Mouse (Mus musculus) ovary, postnatal 36 days (tissue): ENCODE measurements at regions not wholly inside any gene's neighbourhood (a gene's known extent, or its start where the extent isn't known, plus 50 kb on each side); places are given as distances from the start of the nearest gene placed in this dataset.

Source experiments
- DNase-seq: peaks from one replicate; pipeline ENCODE4 v3.0.0; 2022; ENCODE audit warnings: low spot score, mixed read lengths

DNA sequence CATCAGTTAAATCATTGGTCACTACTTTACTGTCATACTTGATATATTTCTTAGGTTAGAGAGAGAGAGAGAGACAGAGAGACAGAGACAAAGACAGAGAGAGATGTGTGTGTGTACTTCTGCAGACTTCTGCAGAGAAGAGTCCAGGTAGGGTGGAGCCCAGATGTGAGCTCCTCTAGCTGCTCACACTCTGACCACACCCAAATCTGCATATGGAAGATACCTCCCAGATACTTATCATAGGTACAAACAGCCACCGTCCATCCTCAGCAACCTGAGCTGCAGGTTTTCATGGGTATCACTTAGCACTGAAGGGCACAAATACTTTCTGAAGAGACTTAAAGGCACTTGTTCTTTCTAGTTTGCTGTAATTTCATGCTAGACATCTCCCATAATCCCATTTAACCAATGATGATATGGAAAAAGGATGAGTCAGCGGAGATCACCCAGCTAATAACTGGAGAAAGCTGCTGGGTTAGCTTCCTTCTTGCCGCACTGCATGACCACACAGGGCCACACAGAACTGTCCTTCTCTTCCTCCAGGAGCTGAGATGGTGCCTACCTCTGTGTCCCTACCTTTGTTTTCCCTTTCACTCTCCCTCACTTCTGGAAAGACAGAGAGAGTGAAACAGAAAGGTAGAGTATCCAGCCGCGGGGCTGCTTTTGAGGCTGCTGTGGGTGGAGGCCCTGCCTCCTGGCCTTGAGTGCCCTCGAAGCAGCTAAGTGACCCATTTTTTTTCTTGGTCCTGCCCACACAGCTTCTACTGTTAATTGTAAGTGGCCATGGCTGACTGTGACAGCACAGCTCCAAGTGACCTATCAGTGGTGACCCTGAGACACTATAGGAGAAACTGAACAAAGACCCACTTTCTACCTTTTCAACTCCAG lies 214.5 kb upstream of the Ankrd55 start:
- DNase-seq = peak; percentile 19

DNA sequence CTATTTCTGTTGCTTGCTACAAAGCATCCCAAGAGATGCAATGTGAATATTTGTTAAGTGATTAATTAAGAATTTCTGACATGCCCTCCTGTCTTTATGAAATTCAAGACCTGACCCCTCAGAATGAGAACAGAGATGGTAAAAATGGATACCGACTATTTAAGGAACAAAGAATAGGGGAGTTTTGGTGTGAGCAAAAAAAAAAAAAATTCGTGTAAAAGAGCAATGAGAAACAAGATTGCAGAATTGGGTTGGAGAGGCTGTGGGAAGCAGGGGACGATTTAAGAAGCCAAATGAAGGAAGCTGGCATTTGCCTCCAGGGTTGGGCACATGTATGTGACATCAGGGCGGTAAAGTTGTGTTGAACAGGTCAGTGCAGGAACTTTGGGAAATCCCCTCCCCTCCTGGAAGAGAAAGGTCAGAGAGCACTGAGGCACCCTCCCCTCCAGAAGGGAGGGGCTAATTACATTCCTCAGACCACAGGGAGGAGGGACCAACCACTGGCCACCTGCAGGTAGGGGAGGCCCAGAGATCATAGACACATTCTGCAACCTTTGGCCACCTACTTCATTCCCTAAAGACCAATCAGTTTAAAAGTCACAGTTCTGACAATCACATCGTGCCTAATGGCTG lies 212.3 kb upstream of the Ankrd55 start:
- DNase-seq = no peak

DNA sequence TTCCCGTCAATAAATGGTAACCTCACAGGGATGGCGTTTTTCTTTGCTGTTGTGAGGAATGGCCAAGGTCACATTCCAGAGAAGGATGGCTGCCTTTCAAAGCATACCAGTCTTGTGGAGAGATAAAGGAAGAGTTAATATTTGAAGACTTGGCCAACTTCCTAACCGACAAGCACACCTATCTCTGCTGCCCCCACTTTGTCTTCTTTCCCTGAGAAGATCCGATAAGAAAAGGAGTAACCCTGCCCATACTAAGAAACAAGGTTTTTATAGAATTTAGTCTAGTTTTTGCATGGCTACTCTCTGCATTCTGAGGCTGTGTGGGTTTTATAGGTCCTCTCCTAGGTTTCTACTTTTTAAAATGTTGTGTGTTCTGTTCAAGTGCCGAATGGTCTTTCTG lies 210.2 kb upstream of the Ankrd55 start:
- no peak for DNase-seq

DNA sequence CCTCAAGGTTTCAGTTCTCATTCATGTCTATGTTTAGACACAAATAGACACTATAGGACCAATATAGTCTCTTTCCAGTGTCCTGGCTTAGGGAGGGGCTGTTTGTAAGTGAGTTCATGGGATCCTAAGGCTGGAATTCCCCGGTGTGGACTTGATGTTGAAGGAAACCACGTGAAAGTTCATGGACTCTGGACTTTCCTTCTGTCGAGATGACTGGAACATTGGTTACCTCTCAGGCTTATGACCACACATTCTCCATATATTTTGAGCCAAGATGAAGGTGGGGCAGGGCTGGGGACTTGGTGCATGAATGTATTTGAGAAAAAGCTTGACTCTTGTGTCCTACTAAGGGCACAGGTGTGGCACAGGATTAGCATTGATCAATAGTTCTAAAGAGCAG lies 206.3 kb upstream of the Ankrd55 start:
- DNase-seq = no peak

DNA sequence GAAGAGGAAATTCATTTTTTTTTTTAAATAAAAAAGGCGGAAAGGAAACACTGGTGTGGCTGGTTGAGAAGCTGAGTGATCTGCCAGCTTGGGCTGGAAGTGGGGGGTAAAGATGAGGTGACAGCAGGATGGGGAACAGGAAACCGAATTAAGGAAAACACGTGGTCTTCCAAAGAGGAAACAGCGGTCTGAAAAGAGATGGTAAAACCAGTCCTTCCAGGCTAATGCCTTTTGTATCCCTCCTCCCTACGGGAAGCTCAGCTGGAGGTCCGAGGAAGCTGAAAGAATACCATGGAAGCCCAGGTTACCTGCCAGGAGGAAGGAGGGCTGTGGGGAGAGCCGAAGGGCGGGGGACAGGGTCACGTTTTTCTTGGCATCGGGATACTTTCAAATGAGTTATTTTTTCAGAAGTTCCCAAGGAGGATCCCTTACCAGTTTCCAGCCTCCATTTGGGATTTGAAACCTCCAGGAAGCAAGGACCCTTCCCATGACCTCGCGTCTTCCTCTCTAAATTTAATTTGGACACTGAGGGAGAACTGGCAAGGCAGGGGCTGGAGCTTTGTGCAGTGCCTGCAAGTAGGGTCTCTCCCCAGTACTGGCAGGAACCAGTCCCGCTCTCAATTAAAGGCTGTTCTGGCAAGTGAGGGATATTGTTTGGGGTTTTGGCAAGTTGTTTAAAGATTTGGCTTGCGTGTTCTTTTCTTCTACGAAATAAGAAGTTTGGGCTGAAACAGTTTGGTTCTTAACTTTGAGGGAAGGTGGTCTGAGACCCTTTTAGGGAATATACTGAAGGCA lies 203.6 kb upstream of the Ankrd55 start:
- DNase-seq = no peak

DNA sequence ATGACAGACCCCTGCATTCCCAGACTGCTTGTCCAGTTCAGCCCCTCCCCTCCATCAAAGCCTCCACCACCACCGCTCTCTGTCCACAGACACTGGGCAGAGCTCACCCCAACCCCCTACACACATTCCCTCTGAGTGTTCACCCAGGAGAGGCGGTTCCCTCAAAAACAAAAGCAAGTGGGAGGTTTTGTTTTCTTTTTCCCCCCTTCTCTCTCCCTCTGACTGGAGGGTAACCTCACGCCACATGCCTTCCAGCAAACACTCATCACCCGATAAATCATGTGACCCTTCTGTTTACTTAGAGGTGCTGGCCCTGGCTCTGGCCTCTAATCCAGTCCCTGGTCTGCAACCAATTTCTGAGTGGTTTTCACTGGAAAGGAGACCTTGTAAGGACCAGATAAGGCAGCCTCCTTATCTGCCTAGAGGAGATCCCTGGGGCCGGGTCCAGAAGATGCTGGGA lies 199.9 kb upstream of the Ankrd55 start:
- DNase-seq = peak; percentile 57

DNA sequence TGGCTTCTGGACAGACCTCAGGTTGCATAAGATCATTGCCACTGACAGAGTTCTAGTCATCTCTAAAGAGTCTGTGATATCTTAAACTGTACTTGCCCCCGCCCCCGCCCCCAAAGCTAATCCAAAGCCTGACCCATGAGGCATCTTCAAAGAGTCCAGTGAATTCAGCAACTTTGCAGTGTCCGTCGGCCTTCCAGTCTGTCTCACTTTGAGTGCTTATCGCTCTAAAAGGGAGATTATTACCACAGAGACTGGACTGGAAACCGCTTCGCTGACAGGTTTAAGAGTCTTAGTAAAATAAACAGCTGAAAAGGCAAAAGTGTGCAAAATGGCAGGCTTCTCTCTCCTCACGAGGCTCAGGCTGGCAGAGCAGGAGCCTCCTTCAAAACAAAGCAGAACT lies 197.5 kb upstream of the Ankrd55 start:
- DNase-seq = no peak

DNA sequence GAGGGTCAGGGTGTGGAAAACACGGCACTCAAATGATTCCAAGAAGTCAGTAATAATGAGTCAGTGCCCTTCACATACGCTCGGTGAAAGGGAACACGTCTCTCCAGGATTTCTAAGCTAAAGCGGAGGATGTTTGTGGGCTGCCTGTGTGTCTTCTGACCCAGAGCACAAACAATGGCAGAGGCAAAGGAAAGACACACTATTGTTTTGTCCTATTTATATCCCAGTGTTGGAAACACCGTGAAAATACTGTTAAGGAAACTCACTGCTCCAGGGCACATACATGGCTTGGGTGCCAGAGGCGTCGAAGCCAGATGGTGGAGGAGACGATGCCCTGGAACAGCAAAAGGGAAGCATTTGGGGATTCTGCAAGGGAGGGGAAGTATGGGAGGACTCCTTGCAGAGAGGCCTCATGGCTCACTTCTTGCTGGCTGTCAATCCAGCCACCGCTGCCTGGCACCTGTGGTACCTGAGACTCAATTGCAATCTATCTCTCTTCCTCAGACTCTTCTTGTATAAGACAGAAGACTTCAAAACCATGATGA lies 192.6 kb upstream of the Ankrd55 start:
- DNase-seq = no peak

DNA sequence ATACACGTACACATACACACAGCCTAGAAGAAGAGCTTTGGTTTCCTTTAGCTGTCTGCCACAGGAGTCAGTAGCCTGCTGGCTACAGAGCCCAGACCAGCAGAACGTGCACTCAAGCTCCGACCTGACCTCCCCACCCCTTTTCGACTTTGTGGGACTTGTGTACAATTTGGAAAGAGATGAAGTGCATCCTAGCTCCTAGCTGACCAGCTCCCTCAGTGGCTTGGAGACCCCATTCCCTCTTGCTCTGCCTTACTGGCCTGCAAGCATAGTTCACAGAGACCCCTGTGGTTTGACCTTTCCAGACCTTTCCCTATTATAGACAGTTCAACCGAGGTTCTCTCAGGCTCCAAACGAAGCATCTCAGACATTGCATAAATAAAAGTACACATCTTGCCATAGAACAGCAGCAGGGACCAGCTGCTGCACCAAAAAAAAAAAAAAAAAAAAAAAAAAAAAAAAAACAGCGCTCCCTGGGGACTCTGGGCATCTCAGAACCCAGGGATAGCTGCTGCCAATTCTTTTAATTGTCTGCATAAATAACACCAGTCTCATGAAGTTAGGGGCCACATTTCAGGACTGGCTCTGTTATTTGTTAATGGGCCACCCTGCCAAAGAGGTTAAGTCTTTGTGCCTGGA lies 188.2 kb upstream of the Ankrd55 start:
- DNase-seq = no peak

DNA sequence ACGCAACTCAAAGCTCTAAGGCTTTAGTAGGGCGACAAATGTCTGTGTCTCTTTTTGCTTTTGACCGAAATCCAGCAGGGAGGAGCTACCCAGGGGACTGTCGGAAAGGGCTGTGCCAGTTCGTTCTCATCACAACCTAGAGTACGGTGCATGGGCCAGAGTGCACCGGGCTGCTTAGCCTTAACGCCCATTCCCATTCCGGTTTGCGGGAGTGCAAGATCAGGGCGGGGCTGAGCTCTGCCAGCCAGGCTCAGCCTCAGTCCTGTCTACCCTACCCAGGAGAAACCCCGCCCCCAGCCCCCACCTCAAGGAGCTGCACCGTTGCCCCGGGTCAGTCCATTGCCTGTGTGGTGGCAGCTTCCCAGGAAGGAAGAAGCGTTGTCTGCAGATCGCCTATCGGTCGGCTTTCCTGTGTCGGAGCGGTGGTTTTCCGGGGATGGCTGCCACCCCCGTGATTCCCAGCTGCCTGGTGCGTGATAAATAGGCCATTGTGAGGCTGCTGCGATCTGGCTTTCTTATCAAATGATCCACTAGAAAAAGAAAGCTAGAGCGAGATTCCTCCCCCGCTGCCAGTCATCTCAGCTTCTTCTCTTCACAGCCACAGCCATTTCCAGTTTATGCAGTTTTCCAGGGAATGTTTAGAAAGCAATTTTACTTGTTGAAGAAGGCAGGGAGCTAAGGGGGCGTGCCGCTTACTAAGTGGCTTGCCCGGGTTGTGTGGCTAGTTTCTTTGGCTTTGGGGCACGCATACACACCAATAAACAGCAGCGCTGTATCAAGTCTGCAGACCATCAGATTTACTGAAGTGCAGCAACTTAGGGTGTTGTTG lies 187.4 kb upstream of the Ankrd55 start:
- peak; percentile 70 for DNase-seq

DNA sequence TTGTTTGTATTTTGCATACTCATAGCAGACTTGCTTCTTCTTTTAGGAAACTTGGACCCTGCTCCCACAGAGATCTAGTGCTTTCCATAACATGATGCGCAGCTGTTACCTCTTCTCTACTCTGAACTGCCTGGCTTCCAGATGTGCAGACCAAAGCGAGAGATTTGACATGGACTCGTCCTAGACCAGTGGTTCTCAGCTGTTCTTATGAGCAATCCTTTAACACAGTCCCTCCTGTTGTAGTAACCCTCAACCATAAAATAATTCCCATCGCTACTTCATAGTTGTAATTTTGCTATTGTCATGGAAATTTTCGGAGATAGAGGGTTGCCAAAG lies 186.9 kb upstream of the Ankrd55 start:
- DNase-seq = no peak

DNA sequence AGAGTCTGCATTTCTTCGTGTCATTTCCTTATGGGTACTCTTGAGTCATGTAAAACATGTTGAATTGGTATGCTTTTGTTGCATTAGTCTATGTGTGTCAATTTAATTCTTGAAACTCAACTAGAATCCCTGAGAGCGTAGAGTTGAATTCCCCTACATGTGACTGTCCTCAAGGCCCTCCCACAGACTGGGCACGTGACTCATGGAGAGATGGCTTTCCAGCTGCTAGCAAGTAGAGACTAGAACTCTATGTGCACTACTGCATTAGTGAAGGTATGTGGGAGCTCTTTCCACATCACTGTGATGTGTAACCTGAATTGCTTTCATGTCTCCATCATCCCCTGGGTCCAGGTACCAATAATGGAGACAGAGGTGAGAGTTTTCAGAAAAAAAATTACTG lies 182.3 kb upstream of the Ankrd55 start:
- DNase-seq = no peak

DNA sequence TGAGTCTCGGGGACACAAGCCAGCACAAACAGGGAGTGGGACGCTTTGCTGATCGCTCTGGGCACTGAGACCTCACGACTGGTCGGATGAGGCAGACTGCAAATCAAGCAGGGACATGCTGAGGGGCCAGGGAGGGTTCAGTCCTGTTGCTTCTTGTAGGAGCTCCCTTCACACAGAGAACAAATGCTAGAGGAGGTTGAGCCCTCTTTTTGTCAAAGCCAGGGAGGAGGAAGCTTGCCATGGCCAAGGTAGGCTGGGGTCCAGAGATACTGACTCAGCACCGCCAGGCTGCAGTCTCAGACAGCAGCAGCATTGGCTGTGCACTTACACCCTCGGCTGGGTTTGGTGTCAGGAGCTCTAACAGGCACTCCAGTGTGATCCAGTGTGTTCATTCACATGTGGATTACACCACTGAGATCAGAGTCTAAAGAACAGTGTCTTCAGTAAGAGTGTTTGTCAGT lies 173.5 kb upstream of the Ankrd55 start:
- no peak for DNase-seq

DNA sequence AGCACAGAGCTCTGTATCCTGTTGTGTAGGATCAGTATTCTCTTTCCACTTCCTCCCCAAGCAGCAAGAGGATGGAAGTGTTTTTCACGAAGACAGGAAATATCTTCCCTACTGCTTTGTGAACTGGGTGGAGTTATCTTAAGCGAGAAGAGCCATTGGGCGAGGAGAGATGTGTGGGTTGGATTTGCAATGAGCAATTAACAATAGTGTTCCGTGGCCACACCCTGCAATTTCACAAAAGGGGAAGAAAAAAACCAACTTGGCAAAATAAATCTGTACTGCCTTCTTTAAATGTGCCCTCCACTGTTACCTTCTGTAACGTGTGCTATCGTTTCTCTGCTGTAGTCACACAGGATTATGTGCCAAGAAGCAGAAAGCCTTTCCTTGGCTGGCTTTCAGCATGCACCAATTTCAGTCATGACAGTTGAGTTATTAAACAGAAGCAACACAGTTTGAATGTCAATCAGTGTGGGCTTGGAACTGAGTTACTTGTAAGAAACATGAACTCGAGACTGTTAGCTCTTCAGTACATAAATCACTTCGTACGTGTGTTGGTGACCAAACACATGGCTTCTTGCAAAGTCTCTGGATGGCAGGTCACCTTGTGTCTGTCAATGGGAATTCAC lies 172.0 kb upstream of the Ankrd55 start:
- no peak for DNase-seq

DNA sequence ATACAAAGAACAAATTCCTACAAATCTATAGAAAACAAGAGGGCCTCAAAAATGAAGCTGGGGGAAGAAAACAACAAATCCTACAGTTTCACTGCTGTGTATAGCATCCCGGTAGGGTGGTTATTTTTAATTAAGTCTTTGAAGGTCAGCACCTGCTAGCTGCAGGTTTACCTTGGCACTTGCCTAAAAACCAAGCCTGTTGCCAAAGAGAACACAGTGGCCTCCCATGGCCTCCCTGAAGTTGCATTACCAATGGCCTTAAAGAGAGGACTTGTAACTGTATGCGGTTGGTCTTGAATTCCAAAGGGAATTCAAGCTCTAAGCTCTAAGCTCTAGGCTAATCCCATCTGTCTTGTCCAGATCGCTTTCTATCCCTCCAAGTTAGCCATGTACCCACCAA lies 169.7 kb upstream of the Ankrd55 start:
- DNase-seq = no peak

DNA sequence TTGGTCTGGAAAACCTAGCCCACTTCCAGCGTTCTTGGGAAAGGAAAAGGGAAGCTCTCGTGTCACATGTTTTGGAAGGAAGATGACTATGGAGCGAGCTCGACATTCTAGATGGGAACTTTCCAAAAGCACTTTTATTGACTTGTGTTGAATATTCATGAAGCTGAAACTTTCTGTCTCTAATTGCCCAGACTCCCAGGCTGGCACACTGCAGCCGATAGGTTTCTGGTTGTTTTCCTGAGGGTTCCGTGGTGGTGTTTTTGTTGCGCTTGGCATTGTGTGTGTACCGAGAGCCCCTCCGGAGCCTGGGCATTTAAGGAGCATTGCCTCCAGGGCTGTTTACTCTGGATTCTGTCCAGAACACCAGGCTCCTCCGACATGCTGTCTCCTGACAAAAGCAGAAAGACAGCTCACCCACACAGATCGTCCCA lies 168.6 kb upstream of the Ankrd55 start:
- peak; percentile 21 for DNase-seq

DNA sequence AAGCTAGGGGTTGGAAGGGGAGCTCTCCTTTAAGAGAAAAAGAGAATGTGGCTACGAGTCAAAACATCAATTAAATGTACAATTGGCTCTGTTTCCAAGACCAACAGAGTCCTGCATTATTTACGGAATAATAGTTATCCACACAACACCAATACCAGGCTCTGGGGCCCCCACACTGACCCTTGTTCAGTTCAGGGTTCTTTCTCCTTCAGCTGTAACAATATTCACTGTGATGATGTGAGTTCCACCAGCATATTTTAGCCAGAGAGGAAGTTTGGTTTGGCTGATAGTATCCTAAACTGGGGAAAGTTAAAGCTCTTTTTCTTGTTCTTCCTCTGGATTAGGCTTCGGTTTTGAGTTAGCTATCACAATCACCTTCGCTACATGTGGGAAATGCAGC lies 167.9 kb upstream of the Ankrd55 start:
- no peak for DNase-seq

DNA sequence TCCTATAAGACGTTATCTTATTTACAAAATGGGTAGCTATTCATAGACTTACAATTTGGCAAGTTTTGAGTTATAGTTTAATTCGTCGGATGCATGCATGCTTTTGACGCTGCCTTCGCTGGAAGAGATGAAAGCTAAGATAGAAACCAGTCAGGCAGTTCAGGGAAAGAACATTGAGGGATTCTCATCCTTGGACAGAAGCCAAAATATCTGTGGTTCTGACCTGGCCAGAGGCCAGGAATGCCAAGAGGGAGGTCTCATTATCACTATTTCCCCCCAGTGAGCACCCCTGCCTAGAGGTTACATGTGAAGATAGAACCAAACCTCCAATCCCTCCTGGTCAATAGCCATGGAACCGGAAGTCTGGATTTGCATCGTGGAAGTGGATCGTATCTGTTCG lies 167.1 kb upstream of the Ankrd55 start:
- DNase-seq = no peak

DNA sequence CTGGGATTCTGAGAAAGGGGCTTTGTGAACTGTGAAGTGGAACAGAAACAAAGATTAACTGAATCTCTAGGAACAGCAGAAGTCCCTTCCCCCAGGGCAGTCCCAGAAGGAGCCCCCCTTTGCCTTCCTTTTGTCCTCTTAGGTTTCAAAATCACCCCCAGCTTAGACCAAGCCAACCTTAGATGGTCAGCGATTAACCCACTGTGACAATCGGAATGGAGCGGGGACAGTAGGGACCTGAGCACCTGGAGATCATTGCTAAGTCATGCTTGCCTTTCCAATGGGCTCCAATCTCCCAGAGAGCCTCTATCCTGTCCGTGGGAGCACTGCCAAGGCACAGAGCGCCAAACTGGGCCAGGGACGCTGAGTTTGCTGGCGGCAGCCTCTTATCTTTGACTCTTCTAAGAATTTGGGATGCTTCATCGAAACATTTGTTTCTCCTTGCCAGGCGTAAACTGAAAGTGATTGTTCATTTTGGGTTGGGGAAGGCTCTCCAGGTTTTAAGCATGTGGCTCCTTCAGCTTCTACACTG lies 165.3 kb upstream of the Ankrd55 start:
- DNase-seq = peak; percentile 71

DNA sequence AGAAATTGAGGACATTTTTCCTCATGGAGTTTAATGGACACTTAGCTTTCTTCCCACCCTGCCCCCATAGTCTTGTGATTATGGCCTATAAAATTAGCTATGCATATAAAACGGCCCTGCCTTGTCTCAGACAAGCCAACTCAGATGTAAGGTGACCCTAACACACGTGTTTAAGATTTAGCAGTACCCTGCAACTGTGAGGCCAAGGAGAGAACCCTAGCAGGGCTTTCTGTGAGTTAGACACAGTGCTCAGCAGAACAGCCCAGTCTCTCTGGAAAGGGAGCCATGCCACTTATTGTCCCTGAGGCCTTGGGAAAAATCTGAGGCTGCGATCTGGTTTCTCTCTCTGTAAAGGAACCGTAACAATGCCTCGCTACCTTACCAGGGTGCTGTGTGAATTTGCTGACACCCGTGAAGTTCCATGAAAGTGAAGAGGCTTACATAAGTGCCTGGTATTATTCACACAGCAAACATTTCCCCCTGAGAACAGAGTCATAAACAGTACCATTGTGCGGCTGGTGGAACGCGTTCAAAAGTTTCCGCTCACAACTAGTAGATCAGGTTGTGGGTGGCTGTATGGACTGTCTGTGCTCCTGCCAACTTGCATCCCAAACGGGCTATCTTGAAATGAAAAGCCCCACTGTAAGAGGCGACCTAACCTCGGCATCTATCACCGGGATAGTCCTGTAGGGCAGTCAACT lies 162.3 kb upstream of the Ankrd55 start:
- DNase-seq = no peak
